Mouse (Mus musculus): ENCODE results near the gene Adcy3. TPM values are rescaled to one million over a fixed set of nuclear protein-coding genes. Genes with fewer than 3 reads are reported as not detected.

The Adcy3 gene
- total RNA-seq, 2 experiments from 2014 or later = 51.4 to 53.8 TPM

DNA sequence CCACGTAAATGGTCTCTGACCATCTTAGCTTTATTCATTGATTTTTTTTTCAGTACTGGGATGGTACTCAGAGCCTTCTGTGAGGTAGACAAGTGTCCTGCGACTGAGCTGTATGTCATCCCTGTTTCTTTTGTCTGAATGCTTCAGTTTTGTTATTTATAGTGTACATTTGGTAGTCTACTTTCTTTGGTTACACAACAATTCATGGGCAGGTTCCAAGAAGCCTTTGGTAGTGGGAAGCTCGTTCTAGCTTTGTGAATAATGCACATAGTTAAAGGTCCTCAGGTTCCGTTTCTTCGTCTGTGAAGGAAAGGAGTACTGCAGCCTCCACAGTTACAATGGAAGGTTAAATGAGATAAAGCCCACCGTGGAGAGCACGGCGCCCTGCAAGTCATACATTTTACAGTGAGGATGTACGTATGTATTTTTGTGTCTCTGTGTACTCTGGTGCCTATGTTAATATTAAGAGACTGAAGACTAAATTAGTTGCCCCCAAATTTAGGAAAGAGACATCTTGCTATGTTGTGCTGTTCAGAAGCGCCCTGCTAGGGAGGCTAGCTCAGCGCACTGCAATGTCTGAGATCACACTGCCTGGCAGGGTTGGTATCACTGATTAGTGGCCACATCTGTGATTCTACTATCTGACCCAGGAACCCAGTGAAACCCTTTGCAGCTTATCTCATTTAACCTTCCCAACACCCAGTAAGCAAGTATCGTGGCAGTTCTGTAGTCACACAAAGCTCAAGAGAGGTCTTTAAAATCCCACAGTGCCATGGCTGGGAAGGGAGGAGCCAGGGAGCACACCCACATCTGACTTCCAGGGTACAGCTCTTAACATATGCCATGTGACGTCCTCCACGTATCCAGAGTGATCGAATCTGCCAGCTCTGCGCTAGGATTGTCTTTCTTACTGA, 120.1 kb downstream of the Adcy3 start:
- no peak for DNase-seq (ENCODE audit: extremely low spot score in 1 of 2, low spot score in 2 of 2)
- intact Hi-C loops (cut with DNase I) = loop anchor here (5.0 kb wide), 1 partner anchor 224 kb away; the partner anchor contains the start of gene Ncoa1
- Histone ChIP-seq H3K4me3 (no peak overlapping the region), H3K27ac (peak overlapping the region; percentile 40; the same call in 1 of the 2 replicates)
- TF ChIP-seq CTCF (IDR thresholded peaks at IDR 0.05) = no peak

Other genes with a start within 250 kb of the Adcy3 start
- gene Pomc, start 178.2 kb upstream of the Adcy3 start, total RNA-seq (2021) = 1 to 10 TPM; 1.6 to 2.8 TPM
- gene Efr3b, start 94.2 kb upstream of the Adcy3 start, total RNA-seq (2021) = 100 to 1,000 TPM; 104 to 114 TPM
- 10 to 100 TPM; 91.0 to 95.8 TPM for gene Dnajc27, start 50.5 kb upstream of the Adcy3 start, total RNA-seq (2021)
- 1 to 10 TPM; 8.2 to 8.7 TPM for gene Ptrhd1, start 100.9 kb downstream of the Adcy3 start, total RNA-seq (2021)
- gene Cenpo, start 101.2 kb downstream of the Adcy3 start, total RNA-seq (2021) = 1 to 10 TPM; 4.9 to 5.1 TPM